Mouse (Mus musculus) kidney, embryonic 16.5 days (tissue): ENCODE data around the gene Fam161b. TPM values are rescaled to one million over a fixed set of nuclear protein-coding genes. Genes with fewer than 3 reads are reported as not detected.

Experiments used
- ATAC-seq: fragments of 200-750 bp; cut with Nextera tagmentation; 2 replicates; pipeline ENCODE4 v1.8.0; 2017; ENCODE audit warnings: moderate TSS enrichment; ENCODE audit not compliant: low FRiP score, low TSS enrichment
- H3K27ac ChIP-seq: fragments of 300-500 bp; sonication (generic); 2 replicates; pipeline ENCODE4 v1.5.1; 2014; ENCODE audit warnings: low read length
- H3K27me3 ChIP-seq: fragments of 300-500 bp; sonication (generic); 2 replicates; pipeline ENCODE4 v1.6.1; 2014; ENCODE audit warnings: low read length, control low read depth, mixed read lengths; ENCODE audit not compliant: insufficient read depth
- H3K36me3 ChIP-seq: fragments of 300-500 bp; sonication (generic); 2 replicates; pipeline ENCODE4 v1.6.1; 2014; ENCODE audit warnings: low read length, control low read depth, mixed read lengths; ENCODE audit not compliant: insufficient read depth
- H3K4me1 ChIP-seq: fragments of 300-500 bp; sonication (generic); 2 replicates; pipeline ENCODE4 v1.6.1; 2014; ENCODE audit warnings: low read length, control low read depth, mixed read lengths; ENCODE audit not compliant: insufficient read depth
- H3K4me2 ChIP-seq: fragments of 300-500 bp; sonication (generic); replicated peaks from 2 replicates; pipeline ENCODE4 v1.6.1; 2014; ENCODE audit warnings: low read depth, low read length
- H3K4me3 ChIP-seq: fragments of 300-500 bp; sonication (generic); 2 replicates; pipeline ENCODE4 v1.5.1; 2014; ENCODE audit warnings: mild to moderate bottlenecking, low read length
- H3K9ac ChIP-seq: fragments of 300-500 bp; sonication (generic); replicated peaks from 2 replicates; pipeline ENCODE4 v1.6.1; 2014; ENCODE audit warnings: low read length
- H3K9me3 ChIP-seq: fragments of 300-500 bp; sonication (generic); 2 replicates; pipeline ENCODE4 v1.6.1; 2016; ENCODE audit warnings: low read length, control low read depth
- WGBS: fragments of 180-500 bp; shearing (Covaris S2); extraction: QIAGEN DNeasy Blood & Tissue Kit; methylation state at CpG from one replicate; pipeline ENCODE4 v1.1.7; 2014; 5-methylcytosine and 5-hydroxymethylcytosine counted together
- polyA plus RNA-seq: library from polyadenylated mRNA; unstranded; fragments of >200 nt; fragmentation: Nextera tagmentation; extraction: Ambion mirVana; gene quantifications from 2 replicates; pipeline ENCODE4 v1.2.1, GENCODE M21; 2015

The Fam161b gene
- polyA plus RNA-seq, 1 experiment from 2014 or later, result 4.6 TPM

DNA sequence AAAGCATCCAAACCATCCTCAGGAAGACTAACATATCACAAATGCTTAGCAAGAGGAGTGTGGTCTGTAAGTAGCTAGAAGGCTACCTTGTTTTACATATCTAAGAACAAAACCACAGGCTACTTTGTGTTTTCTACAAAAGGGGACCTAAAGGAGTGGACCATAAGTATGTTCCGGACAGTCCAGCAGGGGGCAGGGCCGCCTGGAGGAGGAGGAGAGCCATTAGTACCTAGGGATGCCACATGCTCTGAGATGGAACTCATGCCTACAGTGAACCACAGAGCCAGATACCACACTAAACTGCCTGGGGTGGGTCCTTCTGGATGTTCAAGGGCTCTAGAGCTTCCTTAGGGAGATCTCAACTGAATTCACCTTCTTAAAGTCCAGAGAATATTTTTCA is 14.4 kb downstream of the Fam161b start:
- peaks cover 15% of the 10 kb centered on the region for H3K36me3 ChIP-seq
- no peak overlapping the region for H3K4me3 ChIP-seq
- H3K9ac ChIP-seq, result no peak overlapping the region
- WGBS, result 54% methylated on average over 2 of the region's 2 CpGs
- no peak overlapping the region for H3K27ac ChIP-seq
- H3K4me1 ChIP-seq, result peaks cover under 1% of the 10 kb centered on the region; the same call in 1 of the 2 replicates
- peak; percentile 82; the same call in 1 of the 2 replicates for ATAC-seq
- no peak overlapping the region for H3K4me2 ChIP-seq
- H3K27me3 ChIP-seq, result no peaks in the 10 kb centered on the region
- no peaks in the 10 kb centered on the region for H3K9me3 ChIP-seq

GRCm38 (mm10) chr12:84336963-84337625 is 24.5 kb downstream of the Fam161b start:
- H3K27ac ChIP-seq, result no peak overlapping the region
- no peak overlapping the region for H3K9ac ChIP-seq
- 93% methylated on average over 11 of the region's 11 CpGs for WGBS
- no peaks in the 10 kb centered on the region for H3K27me3 ChIP-seq
- no peak for ATAC-seq
- no peak overlapping the region for H3K4me2 ChIP-seq
- no peaks in the 10 kb centered on the region for H3K9me3 ChIP-seq
- H3K4me1 ChIP-seq, result no peaks in the 10 kb centered on the region
- H3K4me3 ChIP-seq, result no peak overlapping the region
- H3K36me3 ChIP-seq, result peaks cover 62% of the 10 kb centered on the region

DNA sequence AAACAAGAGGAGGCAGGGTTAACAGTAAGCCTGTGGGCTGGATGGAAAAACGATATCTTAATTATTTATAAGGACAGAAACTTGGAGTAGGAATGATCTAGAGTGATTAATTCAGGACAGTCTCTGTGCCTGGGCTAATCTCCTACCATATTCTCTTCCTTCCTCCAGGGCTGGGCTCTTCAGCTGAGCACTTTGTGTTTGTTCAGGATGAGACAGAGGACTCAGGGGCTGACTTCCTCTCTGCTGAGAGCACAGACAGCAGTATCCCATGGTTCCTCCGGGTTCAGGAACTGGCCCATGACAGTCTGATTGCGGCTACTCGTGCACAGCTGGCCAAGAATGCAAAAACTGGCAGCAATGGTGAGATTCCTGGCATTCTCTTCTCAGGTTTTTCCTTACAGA is 34.5 kb downstream of the Fam161b start:
- 57% methylated on average over 4 of the region's 4 CpGs for WGBS
- no peak overlapping the region for H3K27ac ChIP-seq

DNA sequence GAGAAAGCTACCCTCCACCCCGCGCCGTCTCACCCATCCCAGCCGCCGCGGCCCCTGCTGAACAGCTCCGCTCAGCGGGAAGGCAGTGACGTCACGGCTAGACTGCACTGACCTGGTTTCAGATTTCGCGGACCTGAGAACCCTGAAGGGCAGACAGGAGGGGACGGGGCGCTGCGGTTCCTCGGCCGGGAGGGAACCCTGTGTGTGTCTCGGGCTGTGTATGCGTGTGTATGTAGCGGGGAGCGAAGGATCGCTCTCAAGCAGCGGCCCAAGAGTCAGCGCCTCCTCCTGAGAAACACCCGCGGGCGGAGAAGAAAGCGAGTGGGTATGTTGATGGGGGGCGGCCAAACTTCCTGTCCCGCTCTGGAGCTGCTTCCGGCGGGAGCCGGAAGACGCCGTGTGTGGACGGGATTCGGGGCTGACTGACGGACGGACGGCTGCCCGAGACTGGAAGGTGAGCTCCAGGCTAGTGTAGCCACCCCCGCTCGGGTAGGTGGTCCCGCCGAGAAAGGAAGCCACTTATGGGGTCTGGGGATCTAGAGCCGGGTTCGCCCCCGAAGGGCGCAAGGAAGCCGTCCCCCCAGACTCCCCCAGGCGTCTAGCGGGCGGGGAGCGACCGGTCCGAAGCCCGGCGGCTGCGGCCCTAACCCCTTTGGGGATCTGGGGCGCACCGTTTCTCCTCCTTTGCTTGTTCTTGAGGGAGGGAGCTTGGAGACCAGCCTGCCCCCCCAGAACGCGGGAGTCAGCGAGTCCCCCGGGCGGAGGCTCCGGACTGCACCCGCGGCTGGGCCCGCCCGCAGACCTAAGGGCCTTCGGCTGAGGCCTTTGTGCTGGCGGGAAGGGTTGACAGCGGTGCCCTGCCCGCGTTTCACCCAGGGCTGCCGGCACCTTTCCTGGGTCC is 44.7 kb downstream of the Fam161b start, which contains the start of gene Zfp410:
Zfp410 (plus strand) TSS at position 132 of the 901 bp plus-strand sequence.
- Histone ChIP-seq H3K4me2 (peak within 1 kb of the TSS; percentile 83), H3K27ac (peak within 1 kb of the TSS; percentile 98), H3K4me3 (peak within 1 kb of the TSS; percentile 99), H3K36me3 (no peaks in the 10 kb centered on the region), H3K4me1 (peaks cover 17% of the 10 kb centered on the region), H3K27me3 (no peaks in the 10 kb centered on the region), H3K9me3 (no peaks in the 10 kb centered on the region), H3K9ac (peak within 1 kb of the TSS; percentile 97)
- ATAC-seq, result peak; percentile 97
- WGBS, result under 1% methylated on average over 76 of the region's 77 CpGs

More for the DNA sequence above, 34.5 kb downstream of the Fam161b start:
- no peaks in the 10 kb centered on the region for H3K9me3 ChIP-seq
- H3K36me3 ChIP-seq, result peaks cover 54% of the 10 kb centered on the region
- no peaks in the 10 kb centered on the region for H3K4me1 ChIP-seq
- no peak overlapping the region for H3K4me2 ChIP-seq
- ATAC-seq, result no peak
- no peak overlapping the region for H3K9ac ChIP-seq
- no peaks in the 10 kb centered on the region for H3K27me3 ChIP-seq
- H3K4me3 ChIP-seq, result no peak overlapping the region

DNA sequence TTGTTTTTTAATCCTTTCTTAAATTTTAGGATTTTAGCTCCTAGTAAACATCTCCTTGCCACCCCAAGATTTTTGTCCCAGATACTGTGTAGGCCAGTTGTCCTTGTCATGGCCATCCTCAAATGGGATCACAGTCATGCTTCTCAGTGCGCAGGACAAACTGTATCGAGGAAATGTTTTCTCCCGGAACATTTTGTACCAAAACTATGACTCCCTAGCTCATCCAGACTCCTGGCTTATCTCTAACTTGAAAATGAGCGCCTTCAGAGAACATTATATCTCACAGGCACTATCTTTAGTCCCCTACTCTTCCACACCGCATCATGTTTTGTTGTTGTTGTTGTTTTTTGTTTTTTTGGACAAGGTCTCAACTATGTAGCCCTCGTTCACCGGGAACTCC is 45.6 kb downstream of the Fam161b start:
- Histone ChIP-seq H3K4me1 (peaks cover 14% of the 10 kb centered on the region), H3K36me3 (no peaks in the 10 kb centered on the region), H3K9ac (peak overlapping the region; percentile 97), H3K27me3 (no peaks in the 10 kb centered on the region), H3K27ac (peak overlapping the region; percentile 98), H3K9me3 (no peaks in the 10 kb centered on the region), H3K4me3 (peak overlapping the region; percentile 99), H3K4me2 (peak overlapping the region; percentile 83)
- ATAC-seq, result no peak
- 34% methylated on average over 7 of the region's 7 CpGs for WGBS

- H3K9ac ChIP-seq, result no peak overlapping the region
- ATAC-seq, result no peak
- 72% methylated on average over 4 of the region's 5 CpGs for WGBS
- H3K27me3 ChIP-seq, result no peaks in the 10 kb centered on the region
- H3K4me2 ChIP-seq, result no peak overlapping the region
- H3K9me3 ChIP-seq, result no peaks in the 10 kb centered on the region
- no peak overlapping the region for H3K27ac ChIP-seq
- no peaks in the 10 kb centered on the region for H3K36me3 ChIP-seq
- peaks cover 5% of the 10 kb centered on the region for H3K4me1 ChIP-seq
- no peak overlapping the region for H3K4me3 ChIP-seq
These were observed 50.3 kb downstream of the Fam161b start for GRCm38 (mm10) chr12:84311306-84311705.

DNA sequence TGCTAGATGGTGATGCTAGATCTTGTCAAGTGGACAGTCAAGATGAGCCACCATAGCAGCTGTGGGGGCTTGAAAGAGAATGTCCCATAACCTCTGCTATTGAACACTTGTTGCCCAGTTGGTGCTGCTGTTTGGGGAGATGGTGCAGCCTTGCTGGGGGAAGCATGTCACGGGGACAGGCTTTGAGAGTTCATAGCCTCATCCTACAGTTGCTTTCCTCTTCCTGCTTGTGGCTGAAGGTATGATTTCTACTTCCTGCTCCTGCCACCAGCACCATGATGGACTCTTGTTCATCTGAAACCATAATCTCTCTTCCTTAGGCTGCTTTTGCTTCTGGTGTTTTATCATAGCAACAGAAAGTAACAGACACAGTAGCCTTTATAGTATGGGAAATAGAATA is 57.1 kb downstream of the Fam161b start:
- no peak overlapping the region for H3K4me2 ChIP-seq
- peaks cover 17% of the 10 kb centered on the region for H3K36me3 ChIP-seq
- no peak overlapping the region for H3K9ac ChIP-seq
- no peak overlapping the region for H3K27ac ChIP-seq
- no peak for ATAC-seq
- H3K9me3 ChIP-seq, result no peaks in the 10 kb centered on the region
- H3K27me3 ChIP-seq, result no peaks in the 10 kb centered on the region
- 63% methylated on average over 1 of the region's 1 CpGs for WGBS
- no peak overlapping the region for H3K4me3 ChIP-seq
- no peaks in the 10 kb centered on the region for H3K4me1 ChIP-seq

GRCm38 (mm10) chr12:84304101-84304500 is 57.5 kb downstream of the Fam161b start:
- Histone ChIP-seq H3K36me3 (peaks cover 17% of the 10 kb centered on the region), H3K9me3 (no peaks in the 10 kb centered on the region), H3K4me2 (no peak overlapping the region), H3K4me1 (no peaks in the 10 kb centered on the region), H3K27ac (no peak overlapping the region), H3K27me3 (no peaks in the 10 kb centered on the region), H3K9ac (no peak overlapping the region), H3K4me3 (no peak overlapping the region)
- 89% methylated on average over 5 of the region's 5 CpGs for WGBS
- ATAC-seq, result no peak

GRCm38 (mm10) chr12:84299265-84299664 is 62.4 kb downstream of the Fam161b start:
- H3K27ac ChIP-seq, result no peak overlapping the region
- WGBS, result 95% methylated on average over 2 of the region's 2 CpGs
- H3K9ac ChIP-seq, result no peak overlapping the region
- H3K27me3 ChIP-seq, result no peaks in the 10 kb centered on the region
- no peaks in the 10 kb centered on the region for H3K4me1 ChIP-seq
- H3K9me3 ChIP-seq, result no peaks in the 10 kb centered on the region
- no peak overlapping the region for H3K4me2 ChIP-seq
- ATAC-seq, result no peak
- peaks cover 31% of the 10 kb centered on the region for H3K36me3 ChIP-seq
- H3K4me3 ChIP-seq, result no peak overlapping the region

DNA sequence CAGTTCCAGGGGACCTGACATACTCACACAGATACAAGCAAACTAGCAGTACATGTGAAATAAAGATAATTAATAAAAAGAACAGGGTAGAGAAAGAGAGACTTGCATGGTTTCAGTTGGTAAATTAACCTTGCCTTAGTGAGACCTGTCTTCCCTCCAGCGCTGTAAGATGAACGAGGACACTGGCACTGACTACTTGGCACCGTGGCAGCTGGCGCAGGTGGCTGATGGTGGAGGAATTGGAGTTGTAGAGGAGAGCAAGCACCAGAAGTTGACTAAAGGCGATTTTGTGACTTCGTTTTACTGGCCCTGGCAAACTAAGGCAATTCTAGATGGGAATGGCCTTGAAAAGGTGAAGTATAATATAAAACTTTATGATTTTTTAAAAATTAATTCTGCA is 63.8 kb downstream of the Fam161b start:
- Histone ChIP-seq H3K4me2 (no peak overlapping the region), H3K9me3 (no peaks in the 10 kb centered on the region), H3K9ac (no peak overlapping the region), H3K4me3 (no peak overlapping the region), H3K27me3 (no peaks in the 10 kb centered on the region), H3K27ac (no peak overlapping the region), H3K36me3 (peaks cover 26% of the 10 kb centered on the region), H3K4me1 (no peaks in the 10 kb centered on the region)
- ATAC-seq, result no peak
- 90% methylated on average over 6 of the region's 6 CpGs for WGBS
